Mouse (Mus musculus) E14TG2a.4 (cell line): Measurements from ENCODE around the gene Gorab.

Experiments
- H3K27me3 ChIP-seq: 2 replicates; pipeline ENCODE4 v1.6.1; 2014; ENCODE audit warnings: low read length, control low read depth; ENCODE audit not compliant: insufficient read depth
- H3K36me3 ChIP-seq: 2 replicates; pipeline ENCODE4 v1.6.1; 2014; ENCODE audit warnings: low read length, control low read depth; ENCODE audit not compliant: insufficient read depth
- H3K4me1 ChIP-seq: replicated peaks from 2 replicates; pipeline ENCODE4 v1.6.1; 2014; ENCODE audit warnings: low read depth, low read length, control low read depth
- H3K4me3 ChIP-seq: replicated peaks from 2 replicates; pipeline ENCODE4 v1.5.1; 2014; ENCODE audit warnings: mild to moderate bottlenecking, low read length
- H3K9me3 ChIP-seq: 2 replicates; pipeline ENCODE4 v1.6.1; 2014; ENCODE audit warnings: low read length, control low read depth
- CTCF ChIP-seq: conservative IDR thresholded peaks from 2 replicates; pipeline ENCODE4 v1.5.1; 2014; ENCODE audit warnings: low read length
- NANOG ChIP-seq: IDR thresholded peaks from 2 replicates; pipeline ENCODE4 v1.6.1; 2014; ENCODE audit warnings: borderline replicate concordance, low read length, mixed read lengths
- POU5F1 ChIP-seq: IDR thresholded peaks from 2 replicates; pipeline ENCODE4 v1.6.1; 2014; ENCODE audit warnings: low read length, borderline replicate concordance

The Gorab gene

GRCm38 (mm10) chr1:163345541-163345940 is 57.9 kb downstream of the Gorab start:
- TF ChIP-seq NANOG (no peak), CTCF (no peak), POU5F1 (no peak)
- Histone ChIP-seq H3K36me3 (no peaks in the 10 kb centered on the region), H3K4me3 (no peak overlapping the region), H3K27me3 (no peaks in the 10 kb centered on the region), H3K4me1 (no peaks in the 10 kb centered on the region), H3K9me3 (no peaks in the 10 kb centered on the region)

GRCm38 (mm10) chr1:163344931-163345330 is 58.5 kb downstream of the Gorab start:
- no peaks in the 10 kb centered on the region for H3K36me3 ChIP-seq
- H3K4me1 ChIP-seq = no peaks in the 10 kb centered on the region
- H3K27me3 ChIP-seq = no peaks in the 10 kb centered on the region
- no peaks in the 10 kb centered on the region for H3K9me3 ChIP-seq
- TF ChIP-seq NANOG (no peak), CTCF (peak; percentile 66), POU5F1 (no peak)
- H3K4me3 ChIP-seq = no peak overlapping the region

GRCm38 (mm10) chr1:163339219-163339561 is 64.3 kb downstream of the Gorab start:
- Histone ChIP-seq H3K4me1 (no peaks in the 10 kb centered on the region), H3K27me3 (no peaks in the 10 kb centered on the region), H3K36me3 (no peaks in the 10 kb centered on the region), H3K9me3 (no peaks in the 10 kb centered on the region), H3K4me3 (no peak overlapping the region)
- TF ChIP-seq POU5F1 (no peak), NANOG (no peak), CTCF (no peak)

- TF ChIP-seq CTCF (no peak), NANOG (no peak), POU5F1 (no peak)
- no peaks in the 10 kb centered on the region for H3K27me3 ChIP-seq
- no peak overlapping the region for H3K4me3 ChIP-seq
- H3K4me1 ChIP-seq = no peaks in the 10 kb centered on the region
- H3K36me3 ChIP-seq = no peaks in the 10 kb centered on the region
- no peaks in the 10 kb centered on the region for H3K9me3 ChIP-seq
Observed at GRCm38 (mm10) chr1:163338525-163339218, 64.8 kb downstream of the Gorab start.

- no peak overlapping the region for H3K4me3 ChIP-seq
- H3K27me3 ChIP-seq = no peaks in the 10 kb centered on the region
- TF ChIP-seq NANOG (no peak), POU5F1 (no peak), CTCF (no peak)
- H3K9me3 ChIP-seq = no peaks in the 10 kb centered on the region
- H3K4me1 ChIP-seq = no peaks in the 10 kb centered on the region
- H3K36me3 ChIP-seq = no peaks in the 10 kb centered on the region
Observed at GRCm38 (mm10) chr1:163337821-163338220, 65.6 kb downstream of the Gorab start.
